31 mouse cellular contexts compared by ENCODE assay signal in the genomic region with DNA sequence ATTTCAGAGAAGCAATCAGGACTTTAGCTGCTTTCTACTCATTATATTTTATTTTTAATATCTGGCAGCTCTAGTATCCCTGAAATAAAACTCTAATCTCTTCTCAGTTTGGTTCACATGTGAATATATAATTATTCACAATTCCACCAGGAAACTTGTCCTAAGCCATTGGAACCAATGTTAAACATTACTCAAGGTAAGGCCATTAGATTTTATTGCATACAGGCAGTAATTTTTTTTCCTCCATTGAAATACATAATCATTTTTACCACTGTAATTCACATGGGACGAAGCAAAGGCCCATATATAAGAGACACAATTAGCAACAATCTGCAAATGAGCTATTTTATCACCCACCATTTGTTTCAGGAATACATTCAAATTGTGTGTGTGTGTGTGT.
"Had no signal": no experiment of that assay in that cellular context is flagged by ENCODE, and none has a peak within 500 bp of the region (broad histone marks: within the 10 kb centered on the region; RNA-seq: fewer than 3 reads in every experiment).

No protein-coding gene starts in this region.

- H3K9ac ChIP-seq: limb, embryonic 12.5 days; limb, embryonic 13.5 days; limb, embryonic 15.5 days; liver, embryonic 12.5 days; liver, embryonic 13.5 days; liver, embryonic 14.5 days; liver, embryonic 15.5 days; liver, postnatal 0 days; lung, embryonic 14.5 days; lung, embryonic 15.5 days; midbrain, embryonic 12.5 days; midbrain, embryonic 13.5 days; midbrain, embryonic 15.5 days had no signal

- ATAC-seq: liver, embryonic 12.5 days; liver, postnatal 0 days; lung, postnatal 0 days; midbrain, embryonic 13.5 days; midbrain, embryonic 15.5 days; midbrain, embryonic 16.5 days had no signal

- H3K4me3 ChIP-seq: limb, embryonic 10.5 days; limb, embryonic 12.5 days; limb, embryonic 13.5 days; limb, embryonic 15.5 days; liver, embryonic 12.5 days; liver, embryonic 13.5 days; liver, embryonic 15.5 days; lung, embryonic 15.5 days; megakaryocyte, embryonic 14.5 days; midbrain, embryonic 10.5 days; midbrain, embryonic 12.5 days; midbrain, embryonic 13.5 days; midbrain, embryonic 15.5 days; myocyte had no signal

- H3K27ac ChIP-seq: limb, embryonic 10.5 days; limb, embryonic 12.5 days; limb, embryonic 13.5 days; limb, embryonic 15.5 days; liver, embryonic 12.5 days; liver, embryonic 13.5 days; liver, embryonic 14.5 days; liver, embryonic 15.5 days; lung, embryonic 15.5 days; macrophage; midbrain, embryonic 10.5 days; midbrain, embryonic 12.5 days; midbrain, embryonic 13.5 days; midbrain, embryonic 15.5 days had no signal

- H3K27me3 ChIP-seq: limb, embryonic 12.5 days; limb, embryonic 13.5 days; limb, embryonic 15.5 days; liver, embryonic 12.5 days; liver, embryonic 13.5 days; liver, embryonic 15.5 days; lung, embryonic 15.5 days; megakaryocyte, embryonic 14.5 days; midbrain, embryonic 12.5 days; midbrain, embryonic 13.5 days; midbrain, embryonic 15.5 days had no signal

- H3K36me3 ChIP-seq: limb, embryonic 10.5 days; limb, embryonic 12.5 days; limb, embryonic 13.5 days; limb, embryonic 15.5 days; liver, embryonic 12.5 days; liver, embryonic 13.5 days; liver, embryonic 15.5 days; lung, embryonic 15.5 days; midbrain, embryonic 10.5 days; midbrain, embryonic 12.5 days; midbrain, embryonic 13.5 days; midbrain, embryonic 15.5 days had no signal

- H3K4me2 ChIP-seq: limb, embryonic 12.5 days; limb, embryonic 13.5 days; limb, embryonic 15.5 days; liver, embryonic 11.5 days; liver, embryonic 12.5 days; liver, embryonic 13.5 days; liver, embryonic 15.5 days; lung, embryonic 14.5 days; lung, embryonic 15.5 days; midbrain, embryonic 11.5 days; midbrain, embryonic 12.5 days; midbrain, embryonic 13.5 days; midbrain, embryonic 15.5 days had no signal

- DNase-seq: left cerebral cortex, postnatal 4 days; liver; liver, embryonic 13.5 days; liver, postnatal 0 days; lung, adult 18-20 months; lung, adult 2 months; lung, embryonic 14.5 days; lung, postnatal 10 days; lung, postnatal 14 days; lung, postnatal 36 days; lung, postnatal 4 days; midbrain, embryonic 14.5 days had no signal

- H3K9me3 ChIP-seq: limb, embryonic 10.5 days; limb, embryonic 12.5 days; limb, embryonic 13.5 days; limb, embryonic 15.5 days; liver, embryonic 12.5 days; liver, embryonic 13.5 days; liver, embryonic 15.5 days; lung, embryonic 15.5 days; megakaryocyte, embryonic 14.5 days; midbrain, embryonic 10.5 days; midbrain, embryonic 12.5 days; midbrain, embryonic 13.5 days; midbrain, embryonic 15.5 days had no signal

- H3K4me1 ChIP-seq: limb, embryonic 10.5 days; limb, embryonic 12.5 days; limb, embryonic 13.5 days; limb, embryonic 15.5 days; liver, embryonic 12.5 days; liver, embryonic 13.5 days; liver, embryonic 15.5 days; lung, embryonic 15.5 days; megakaryocyte, embryonic 14.5 days; midbrain, embryonic 10.5 days; midbrain, embryonic 12.5 days; midbrain, embryonic 13.5 days; midbrain, embryonic 15.5 days had no signal
